Mouse (Mus musculus) forebrain, embryonic 12.5 days (tissue): ENCODE results near the gene Lpcat1. TPM values are rescaled to one million over a fixed set of nuclear protein-coding genes. Genes with fewer than 3 reads are reported as not detected.
A peak's percentile ranks its signal among the peaks of the same experiment; 100 is the strongest.

Source experiments
- ATAC-seq: fragments of 200-750 bp; cut with Nextera tagmentation; 2 replicates; pipeline ENCODE4 v1.8.0; 2017; ENCODE audit warnings: moderate TSS enrichment; ENCODE audit not compliant: low FRiP score
- H3K27ac ChIP-seq: fragments of 300-500 bp; sonication (generic); 2 replicates; pipeline ENCODE4 v1.5.1; 2016; ENCODE audit warnings: mild to moderate bottlenecking
- H3K27me3 ChIP-seq: fragments of 300-500 bp; sonication (generic); 2 replicates; pipeline ENCODE4 v1.6.1; 2016; ENCODE audit warnings: mild to moderate bottlenecking
- H3K36me3 ChIP-seq: fragments of 300-500 bp; sonication (generic); replicated peaks from 2 replicates; pipeline ENCODE4 v1.6.1; 2016; ENCODE audit warnings: mild to moderate bottlenecking
- H3K4me1 ChIP-seq: fragments of 300-500 bp; sonication (generic); 2 replicates; pipeline ENCODE4 v1.6.1; 2016
- H3K4me2 ChIP-seq: fragments of 300-500 bp; sonication (generic); 2 replicates; pipeline ENCODE4 v1.6.1; 2016; ENCODE audit warnings: mild to moderate bottlenecking, moderate library complexity
- H3K4me3 ChIP-seq: fragments of 300-500 bp; sonication (generic); replicated peaks from 2 replicates; pipeline ENCODE4 v1.5.1; 2016; ENCODE audit warnings: mild to moderate bottlenecking
- H3K9ac ChIP-seq: fragments of 300-500 bp; sonication (generic); 2 replicates; pipeline ENCODE4 v1.6.1; 2016; ENCODE audit warnings: mild to moderate bottlenecking
- H3K9me3 ChIP-seq: fragments of 300-500 bp; sonication (generic); 2 replicates; pipeline ENCODE4 v1.6.1; 2016
- WGBS: fragments of 180-500 bp; shearing (Covaris S2); methylation state at CpG from one replicate; pipeline ENCODE4 v1.1.7; 2016; 5-methylcytosine and 5-hydroxymethylcytosine counted together
- polyA plus RNA-seq: library from polyadenylated mRNA; unstranded; fragments of >200 nt; fragmentation: Nextera tagmentation; extraction: Ambion mirVana; gene quantifications from 2 replicates; pipeline ENCODE4 v1.2.1, GENCODE M21; 2016

Lpcat1 gene
- polyA plus RNA-seq: 65.9 and 67.0 TPM in 2 replicates

- H3K36me3 ChIP-seq: no peaks in the 10 kb centered on the region
- ATAC-seq: peak; percentile 98
- H3K4me2 ChIP-seq: peak within 1 kb of the TSS; percentile 93
Observed at GRCm38 (mm10) chr13:73467034-73467420, at the start of gene Lpcat1. Lpcat1 (plus strand) TSS chr13:73467197.

GRCm38 (mm10) chr13:73417478-73418220 is 49.3 kb upstream of the Lpcat1 start:
- Histone ChIP-seq H3K27me3 (peaks cover 8% of the 10 kb centered on the region; the same call in 1 of the 2 replicates), H3K27ac (no peak overlapping the region), H3K4me2 (no peak overlapping the region), H3K4me1 (peaks cover 15% of the 10 kb centered on the region; the same call in 1 of the 2 replicates), H3K36me3 (no peaks in the 10 kb centered on the region), H3K9ac (no peak overlapping the region), H3K9me3 (no peaks in the 10 kb centered on the region), H3K4me3 (no peak overlapping the region)
- ATAC-seq: 0 out of 2 replicates have a peak, but pooled peaks have one; percentile 49
- WGBS: 42% methylated on average over 15 of the region's 15 CpGs

More at GRCm38 (mm10) chr13:73467034-73467420, at the start of gene Lpcat1:
- Histone ChIP-seq H3K9ac (peak within 1 kb of the TSS; percentile 94), H3K4me3 (peak within 1 kb of the TSS; percentile 81), H3K27ac (peak within 1 kb of the TSS; percentile 99), H3K4me1 (peaks cover 33% of the 10 kb centered on the region), H3K9me3 (no peaks in the 10 kb centered on the region), H3K27me3 (no peaks in the 10 kb centered on the region)
- WGBS: under 1% methylated on average over 33 of the region's 35 CpGs

GRCm38 (mm10) chr13:73418297-73418696 is 48.7 kb upstream of the Lpcat1 start:
- no peak overlapping the region for H3K27ac ChIP-seq

GRCm38 (mm10) chr13:73419244-73419643 is 47.8 kb upstream of the Lpcat1 start:
- peaks cover 13% of the 10 kb centered on the region; the same call in 1 of the 2 replicates for H3K27me3 ChIP-seq
- H3K36me3 ChIP-seq: no peaks in the 10 kb centered on the region
- no peak overlapping the region for H3K4me2 ChIP-seq
- H3K27ac ChIP-seq: no peak overlapping the region
- no peak overlapping the region for H3K4me3 ChIP-seq
- ATAC-seq: 0 out of 2 replicates have a peak, but pooled peaks have one; percentile 23
- no peak overlapping the region for H3K9ac ChIP-seq
- 73% methylated on average over 5 of the region's 5 CpGs for WGBS
- no peaks in the 10 kb centered on the region for H3K9me3 ChIP-seq
- peaks cover 15% of the 10 kb centered on the region; the same call in 1 of the 2 replicates for H3K4me1 ChIP-seq

More at GRCm38 (mm10) chr13:73418297-73418696, 48.7 kb upstream of the Lpcat1 start:
- Histone ChIP-seq H3K4me3 (no peak overlapping the region), H3K9ac (no peak overlapping the region), H3K27me3 (peaks cover 8% of the 10 kb centered on the region; the same call in 1 of the 2 replicates), H3K4me2 (no peak overlapping the region), H3K4me1 (peaks cover 15% of the 10 kb centered on the region; the same call in 1 of the 2 replicates), H3K9me3 (no peaks in the 10 kb centered on the region), H3K36me3 (no peaks in the 10 kb centered on the region)
- ATAC-seq: peak; percentile 64
- 49% methylated on average over 12 of the region's 12 CpGs for WGBS

GRCm38 (mm10) chr13:73423043-73423442 is 44.0 kb upstream of the Lpcat1 start:
- Histone ChIP-seq H3K27ac (no peak overlapping the region), H3K27me3 (peaks cover 13% of the 10 kb centered on the region; the same call in 1 of the 2 replicates), H3K9ac (no peak overlapping the region), H3K9me3 (no peaks in the 10 kb centered on the region), H3K4me3 (no peak overlapping the region), H3K36me3 (no peaks in the 10 kb centered on the region), H3K4me1 (peaks cover 5% of the 10 kb centered on the region; the same call in 1 of the 2 replicates), H3K4me2 (no peak overlapping the region)
- 68% methylated on average over 4 of the region's 4 CpGs for WGBS
- no peak for ATAC-seq

- Histone ChIP-seq H3K4me3 (no peak overlapping the region), H3K9me3 (no peaks in the 10 kb centered on the region), H3K27ac (no peak overlapping the region), H3K27me3 (peaks cover 13% of the 10 kb centered on the region; the same call in 1 of the 2 replicates), H3K36me3 (no peaks in the 10 kb centered on the region), H3K4me2 (no peak overlapping the region), H3K4me1 (no peaks in the 10 kb centered on the region), H3K9ac (no peak overlapping the region)
- ATAC-seq: no peak
- WGBS: 76% methylated on average over 6 of the region's 6 CpGs
Observed at GRCm38 (mm10) chr13:73425035-73425434, 42.0 kb upstream of the Lpcat1 start.

GRCm38 (mm10) chr13:73425839-73426490 is 41.0 kb upstream of the Lpcat1 start:
- Histone ChIP-seq H3K4me3 (no peak overlapping the region), H3K4me1 (no peaks in the 10 kb centered on the region), H3K9me3 (no peaks in the 10 kb centered on the region), H3K27me3 (peaks cover 8% of the 10 kb centered on the region; the same call in 1 of the 2 replicates), H3K4me2 (peak overlapping the region; percentile 31), H3K36me3 (no peaks in the 10 kb centered on the region), H3K9ac (no peak overlapping the region), H3K27ac (no peak overlapping the region)
- 8% methylated on average over 11 of the region's 11 CpGs for WGBS
- ATAC-seq: no peak

GRCm38 (mm10) chr13:73426587-73426986 is 40.4 kb upstream of the Lpcat1 start:
- no peaks in the 10 kb centered on the region for H3K4me1 ChIP-seq
- ATAC-seq: no peak
- H3K36me3 ChIP-seq: no peaks in the 10 kb centered on the region
- H3K9ac ChIP-seq: no peak overlapping the region
- H3K4me2 ChIP-seq: no peak overlapping the region
- 92% methylated on average over 4 of the region's 4 CpGs for WGBS
- H3K9me3 ChIP-seq: no peaks in the 10 kb centered on the region
- H3K27me3 ChIP-seq: 0 out of 2 replicates have a peak, but pooled peaks cover 5% of the 10 kb centered on the region
- H3K27ac ChIP-seq: no peak overlapping the region
- H3K4me3 ChIP-seq: no peak overlapping the region

GRCm38 (mm10) chr13:73429605-73430321 is 37.2 kb upstream of the Lpcat1 start:
- ATAC-seq: no peak
- no peak overlapping the region for H3K4me3 ChIP-seq
- H3K4me1 ChIP-seq: no peaks in the 10 kb centered on the region
- no peak overlapping the region for H3K4me2 ChIP-seq
- H3K9ac ChIP-seq: no peak overlapping the region
- no peaks in the 10 kb centered on the region for H3K36me3 ChIP-seq
- H3K27ac ChIP-seq: no peak overlapping the region
- H3K27me3 ChIP-seq: no peaks in the 10 kb centered on the region
- H3K9me3 ChIP-seq: no peaks in the 10 kb centered on the region
- WGBS: 78% methylated on average over 6 of the region's 6 CpGs

GRCm38 (mm10) chr13:73432466-73433149 is 34.4 kb upstream of the Lpcat1 start:
- Histone ChIP-seq H3K27ac (no peak overlapping the region), H3K27me3 (no peaks in the 10 kb centered on the region), H3K36me3 (no peaks in the 10 kb centered on the region), H3K9ac (no peak overlapping the region), H3K4me1 (no peaks in the 10 kb centered on the region), H3K4me3 (no peak overlapping the region), H3K4me2 (no peak overlapping the region), H3K9me3 (no peaks in the 10 kb centered on the region)
- WGBS: 81% methylated on average over 7 of the region's 7 CpGs
- ATAC-seq: no peak

GRCm38 (mm10) chr13:73433681-73434535 is 33.1 kb upstream of the Lpcat1 start:
- WGBS: 87% methylated on average over 15 of the region's 15 CpGs
- Histone ChIP-seq H3K9me3 (no peaks in the 10 kb centered on the region), H3K4me2 (no peak overlapping the region), H3K36me3 (no peaks in the 10 kb centered on the region), H3K27me3 (no peaks in the 10 kb centered on the region), H3K27ac (no peak overlapping the region), H3K4me1 (peaks cover under 1% of the 10 kb centered on the region; the same call in 1 of the 2 replicates), H3K9ac (no peak overlapping the region), H3K4me3 (no peak overlapping the region)
- ATAC-seq: no peak
